Mouse (Mus musculus) embryonic fibroblast, embryonic 13.5 days (primary cell): ENCODE data around the gene Trp53inp2.

Experiments used
- CTCF ChIP-seq: IDR thresholded peaks from 2 replicates; pipeline ENCODE4 v1.5.1; 2011; ENCODE audit warnings: mild to moderate bottlenecking, control low read depth, low read length, moderate library complexity, borderline replicate concordance; ENCODE audit not compliant: insufficient read depth
- POLR2A ChIP-seq: IDR thresholded peaks from 2 replicates; pipeline ENCODE4 v1.6.1; 2011; ENCODE audit warnings: low read depth, mild to moderate bottlenecking, control low read depth, low read length, moderate library complexity

DNA sequence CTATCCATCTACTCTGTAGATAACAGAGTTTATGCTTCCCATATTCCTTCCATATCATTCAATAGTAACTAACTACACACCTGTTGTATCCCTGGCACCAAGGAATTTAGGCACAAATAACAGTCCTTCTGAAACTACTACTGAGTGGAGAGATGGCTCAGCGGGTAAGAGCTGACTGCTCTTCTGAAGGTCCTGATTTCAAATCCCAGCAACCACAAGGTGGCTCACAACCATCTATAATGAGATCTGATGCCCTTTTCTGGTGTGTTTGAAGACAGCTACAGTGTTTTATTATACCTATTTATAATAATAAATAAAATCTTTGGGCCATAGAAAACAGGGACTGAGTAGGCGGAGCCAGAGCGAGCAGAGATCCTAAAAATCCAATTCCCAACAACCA lies 26.5 kb upstream of the Trp53inp2 start:
- no peak for TF ChIP-seq POLR2A
- no peak for TF ChIP-seq CTCF
